Mouse (Mus musculus): Measurements from ENCODE around the gene Mtor.

Gene Mtor

GRCm38 (mm10) chr4:148595916-148596315 lies 147.5 kb downstream of the Mtor start:
- peak; percentile 95 for DNase-seq (ENCODE audit: inconsistent ontology term)

GRCm38 (mm10) chr4:148596731-148597130 lies 148.3 kb downstream of the Mtor start:
- DNase-seq (ENCODE audit: inconsistent ontology term), result no peak

- no peak for DNase-seq (ENCODE audit: inconsistent ontology term)
These were observed 150.4 kb downstream of the Mtor start for GRCm38 (mm10) chr4:148598826-148599225.

- no peak for DNase-seq (ENCODE audit: inconsistent ontology term)
These were observed 151.9 kb downstream of the Mtor start for GRCm38 (mm10) chr4:148600316-148600715.

GRCm38 (mm10) chr4:148601871-148602270 lies 153.5 kb downstream of the Mtor start:
- DNase-seq (ENCODE audit: inconsistent ontology term), result no peak

GRCm38 (mm10) chr4:148602357-148603120 lies 154.1 kb downstream of the Mtor start, which contains the start of gene Masp2:
Gene Masp2 (plus strand): TSS chr4:148602554.
- no peak for DNase-seq (ENCODE audit: inconsistent ontology term)

GRCm38 (mm10) chr4:148603376-148604139 lies 155.1 kb downstream of the Mtor start:
- no peak for DNase-seq (ENCODE audit: inconsistent ontology term)

GRCm38 (mm10) chr4:148604141-148604540 lies 155.7 kb downstream of the Mtor start:
- DNase-seq (ENCODE audit: inconsistent ontology term), result peak; percentile 66

- peak; percentile 52 for DNase-seq (ENCODE audit: inconsistent ontology term)
These were observed 156.2 kb downstream of the Mtor start for GRCm38 (mm10) chr4:148604541-148605165.

Data from Muller cell, postnatal 12 days (primary cell).